Mouse (Mus musculus): ENCODE measurements around the gene Tmem131l.
"Not testable (repeated sequence)": the region's sequence is repeated elsewhere in the genome, so short reads cannot be mapped to it uniquely, and the experiment has no call there.

Gene Tmem131l

GRCm38 (mm10) chr3:83904176-83904958 lies 135.6 kb downstream of the Tmem131l start:
- no peak for DNase-seq

- DNase-seq, result no peak
Observed at GRCm38 (mm10) chr3:83902943-83903342, 137.0 kb downstream of the Tmem131l start.

- DNase-seq, result no peak
Observed at GRCm38 (mm10) chr3:83902459-83902858, 137.5 kb downstream of the Tmem131l start.

- DNase-seq, result no peak
Observed at GRCm38 (mm10) chr3:83900756-83901373, 139.1 kb downstream of the Tmem131l start.

DNA sequence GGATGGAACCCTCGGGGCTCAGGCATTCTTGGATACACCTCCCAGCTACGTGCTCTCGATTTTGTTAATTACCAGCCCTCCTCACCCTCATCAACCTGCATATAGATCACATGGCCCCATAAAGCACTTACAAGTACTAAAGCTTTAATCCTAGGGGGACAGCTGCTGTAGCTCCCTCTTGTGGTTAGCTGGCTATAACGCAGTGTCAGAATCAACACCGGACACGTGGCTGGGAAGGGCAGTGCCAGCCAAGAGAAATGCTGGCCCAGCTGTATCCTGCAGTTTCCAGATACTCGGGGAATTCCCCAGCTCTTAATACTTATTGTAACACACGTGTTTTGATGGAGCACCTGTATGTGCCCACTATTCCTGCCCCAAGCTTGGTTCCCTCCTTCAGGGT lies 140.4 kb downstream of the Tmem131l start:
- peak; percentile 47 for DNase-seq

DNA sequence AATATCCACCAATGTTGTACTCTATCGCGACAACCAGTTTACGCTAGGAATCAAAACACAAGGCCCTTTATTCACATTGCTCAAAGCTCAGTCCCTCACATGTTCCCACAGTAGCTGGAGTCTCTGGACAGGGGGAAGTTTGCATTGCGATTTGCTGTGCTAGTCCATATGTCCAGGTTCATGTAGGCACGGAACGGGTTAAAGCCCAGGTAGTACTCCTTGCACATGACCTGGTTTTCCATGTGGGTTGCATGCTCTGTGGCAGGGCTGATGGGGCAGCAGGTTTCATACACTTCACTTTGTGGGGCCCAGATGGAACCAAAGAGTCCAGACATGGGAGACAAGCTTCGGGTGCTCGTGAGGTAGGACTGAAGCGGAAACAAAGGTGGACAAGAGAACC lies 141.7 kb downstream of the Tmem131l start:
- DNase-seq, result no peak

- no peak for DNase-seq
Observed at GRCm38 (mm10) chr3:83895811-83896210, 144.2 kb downstream of the Tmem131l start.

DNA sequence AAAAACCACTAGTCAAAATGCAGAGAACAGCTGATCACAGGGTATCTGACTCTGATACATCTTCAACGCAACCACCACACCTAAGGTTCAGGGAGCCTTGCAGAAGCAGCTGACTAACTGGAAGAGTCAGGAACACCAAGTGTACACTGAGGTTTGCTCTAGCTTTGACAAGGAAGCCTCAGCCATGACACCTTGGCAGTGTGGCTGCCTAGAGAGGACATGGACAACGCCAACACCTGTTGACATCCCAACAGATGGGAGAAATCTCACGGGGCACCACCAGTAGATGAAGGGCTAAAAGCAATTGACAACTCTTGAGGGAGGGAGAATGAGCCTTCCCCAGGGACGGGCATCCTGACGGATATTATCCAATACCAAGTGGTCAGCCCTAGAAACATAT lies 144.9 kb downstream of the Tmem131l start:
- DNase-seq, result no peak

DNA sequence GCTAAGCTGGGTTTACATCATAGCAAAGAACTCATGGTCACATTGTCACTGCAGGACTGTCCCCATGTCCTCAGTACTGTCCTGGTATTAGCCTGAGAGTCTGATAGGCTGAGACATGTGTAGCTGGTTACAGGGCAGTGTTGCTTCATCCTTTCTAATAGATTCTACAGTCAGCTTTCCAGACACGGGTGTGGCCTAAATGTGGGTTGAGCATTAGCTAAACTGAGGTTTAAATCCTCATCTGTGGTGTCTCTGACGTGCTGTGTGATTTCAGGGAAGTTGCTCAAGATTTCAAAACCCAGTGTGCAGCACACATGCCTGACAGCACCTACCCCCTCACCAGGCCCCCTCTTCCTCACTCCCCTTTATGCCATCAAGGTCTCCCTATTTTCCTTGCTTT lies 154.8 kb downstream of the Tmem131l start:
- DNase-seq, result no peak

DNA sequence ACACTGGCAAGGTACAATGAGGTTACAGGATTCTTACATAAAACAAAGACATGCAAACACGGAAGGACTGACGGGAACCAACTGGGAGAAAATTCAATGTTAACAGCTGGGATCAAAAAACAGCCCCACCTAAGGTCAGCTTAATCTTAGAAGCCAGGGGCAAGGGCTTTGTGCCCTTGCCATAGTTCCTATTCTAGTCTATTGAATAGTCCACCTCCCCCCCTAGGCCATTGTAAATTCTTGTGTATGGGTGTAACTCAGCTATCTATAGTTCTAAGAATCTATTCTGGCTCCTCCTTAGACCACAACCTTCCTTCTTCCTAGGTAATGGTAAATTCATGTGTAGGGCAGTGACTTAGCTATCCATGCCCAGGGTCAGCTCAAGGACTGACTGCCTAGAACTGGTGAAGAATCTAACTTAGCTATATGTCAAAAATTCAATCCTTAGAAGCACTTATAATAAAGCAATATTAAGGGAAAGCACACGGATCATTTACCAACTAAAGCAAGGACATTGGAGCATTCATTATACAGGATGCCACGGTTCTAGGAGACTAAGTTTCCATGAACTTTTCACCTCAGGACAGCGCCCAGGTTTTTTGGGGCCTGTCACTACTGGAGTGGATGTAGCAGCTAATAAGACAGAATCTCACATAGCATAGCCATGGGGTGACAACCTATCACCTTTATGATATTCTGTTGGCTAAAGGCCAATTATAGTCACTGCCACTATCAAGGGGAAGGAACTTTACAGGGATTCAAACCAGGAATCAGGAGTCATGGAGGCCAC lies 160.5 kb downstream of the Tmem131l start:
- not testable (repeated sequence) for DNase-seq

DNA sequence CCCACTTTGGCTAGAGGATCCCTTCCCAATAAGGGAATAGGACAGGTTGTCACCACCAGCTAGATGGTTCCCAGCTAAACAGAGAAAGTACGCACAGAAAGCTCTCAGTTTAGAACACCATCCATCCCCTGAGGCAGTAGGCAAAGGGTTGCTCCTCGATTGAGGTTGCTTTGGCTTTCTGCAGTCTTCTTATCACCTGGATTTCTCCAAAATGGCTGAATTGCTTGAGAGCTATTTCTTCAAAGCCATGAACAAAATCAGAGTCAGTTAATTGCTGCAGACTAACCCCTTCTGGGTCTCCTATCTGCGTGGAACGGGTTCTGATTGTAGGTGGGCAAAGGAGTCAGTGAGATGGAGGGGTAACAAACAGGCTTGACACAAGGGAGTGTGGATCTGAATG lies 161.2 kb downstream of the Tmem131l start:
- DNase-seq, result no peak

GRCm38 (mm10) chr3:83876299-83876698 lies 163.7 kb downstream of the Tmem131l start:
- DNase-seq, result no peak

DNA sequence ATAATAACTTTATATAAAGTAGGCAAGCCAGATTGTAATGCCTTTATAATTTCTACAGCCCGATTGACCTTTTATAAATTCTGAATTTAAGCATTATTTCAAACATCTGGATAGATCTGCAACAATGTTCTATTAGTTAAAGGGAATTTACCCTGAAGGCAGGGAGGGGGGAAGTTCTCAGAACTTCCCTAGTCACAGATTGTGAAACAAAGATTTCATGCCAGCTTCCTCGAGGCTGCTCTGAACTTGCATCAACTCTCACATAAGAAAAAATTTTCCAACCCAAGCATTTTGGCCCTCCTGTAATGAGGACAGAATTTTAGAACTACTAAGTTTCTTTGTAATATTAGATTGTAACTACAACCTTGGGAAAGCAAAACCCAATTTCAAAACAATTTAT lies 164.9 kb downstream of the Tmem131l start:
- DNase-seq, result not testable (repeated sequence)

GRCm38 (mm10) chr3:83872853-83873252 lies 167.1 kb downstream of the Tmem131l start:
- not testable (repeated sequence) for DNase-seq

DNA sequence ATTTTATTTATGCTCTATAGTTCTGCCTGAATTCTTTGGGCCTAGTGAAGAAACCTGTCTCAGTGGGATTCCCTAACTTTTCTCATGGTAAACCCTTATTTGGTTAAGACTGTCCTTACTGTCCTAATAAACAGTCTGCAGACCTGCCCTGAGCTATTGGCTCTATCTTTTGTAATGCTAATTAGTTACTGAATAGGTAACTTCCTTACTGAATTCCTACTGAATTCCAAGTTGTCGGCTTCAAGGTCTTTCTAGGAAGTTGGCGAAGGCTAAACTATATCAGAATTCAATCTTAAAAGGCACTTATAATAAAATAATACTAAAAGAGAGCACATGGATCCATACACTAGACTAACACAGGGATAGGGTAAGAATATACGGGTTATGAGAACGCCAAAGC lies 168.0 kb downstream of the Tmem131l start:
- DNase-seq, result not testable (repeated sequence)

GRCm38 (mm10) chr3:83871559-83871958 lies 168.4 kb downstream of the Tmem131l start:
- not testable (repeated sequence) for DNase-seq

DNA sequence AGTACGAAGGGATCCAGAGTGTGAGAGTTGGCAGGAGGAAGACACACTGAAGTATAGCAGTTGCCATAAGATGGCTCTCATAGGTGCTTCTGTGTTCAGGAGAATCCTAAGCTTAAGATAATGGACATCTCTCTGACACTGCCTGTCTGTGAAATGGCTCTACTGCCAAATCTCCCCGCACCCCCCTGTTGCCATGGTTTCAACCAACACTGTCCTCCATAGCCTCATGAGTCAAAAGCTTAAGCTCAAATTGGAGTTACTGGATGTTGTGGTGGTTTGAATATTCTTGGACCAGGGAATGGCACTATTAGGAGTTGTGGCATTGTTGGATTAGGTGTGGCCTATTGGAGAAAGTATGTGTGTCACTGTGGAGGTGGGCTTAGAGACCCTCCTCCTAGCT lies 170.2 kb downstream of the Tmem131l start:
- no peak for DNase-seq

GRCm38 (mm10) chr3:83867026-83867425 lies 172.9 kb downstream of the Tmem131l start:
- not testable (repeated sequence) for DNase-seq

DNA sequence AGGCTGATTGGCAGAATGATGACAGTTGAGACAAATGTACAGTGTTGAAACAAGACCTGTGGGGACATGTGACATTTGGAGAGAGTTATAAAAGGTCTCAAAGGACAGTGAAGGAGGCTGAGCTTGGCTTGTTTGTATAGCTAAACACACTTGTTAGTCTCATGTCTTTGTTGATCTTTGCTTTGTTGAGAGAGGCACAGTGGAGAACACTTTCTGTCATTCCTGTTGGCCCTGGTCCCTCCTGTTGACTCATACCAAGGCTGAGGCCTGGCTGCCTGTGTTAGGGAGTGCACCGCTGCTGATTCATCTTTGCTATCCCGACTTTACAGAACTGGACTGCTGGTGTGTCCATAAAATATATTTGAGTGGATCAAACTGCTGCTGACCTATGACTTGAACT lies 174.8 kb downstream of the Tmem131l start:
- DNase-seq, result no peak

DNA sequence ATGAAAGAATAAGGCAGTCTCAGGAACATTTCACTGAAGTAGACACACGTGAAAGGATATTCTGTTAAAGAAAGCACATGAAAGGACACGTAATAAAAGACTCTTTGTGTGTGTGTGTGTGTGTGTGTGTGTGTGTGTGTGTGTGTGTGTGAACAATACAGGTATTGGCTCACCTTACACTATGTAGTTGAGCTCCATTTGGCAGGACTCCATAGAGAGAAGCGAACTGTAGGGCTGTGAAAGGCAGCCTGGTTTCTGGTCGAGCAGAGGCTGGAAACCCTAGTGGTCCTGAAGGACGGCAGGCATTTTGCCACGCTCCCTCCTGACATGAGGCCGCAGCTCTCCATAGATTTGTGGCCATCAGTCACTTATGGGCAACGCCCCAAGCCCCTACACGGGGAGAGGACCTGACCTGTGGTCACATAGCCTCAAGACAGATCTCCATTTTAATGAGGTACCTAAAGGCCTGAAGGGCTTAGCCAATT lies 175.9 kb downstream of the Tmem131l start:
- no peak for DNase-seq

GRCm38 (mm10) chr3:83862956-83863355 lies 177.0 kb downstream of the Tmem131l start:
- peak; percentile 35 for DNase-seq

- DNase-seq, result no peak
Observed at GRCm38 (mm10) chr3:83859595-83859994, 180.4 kb downstream of the Tmem131l start.

DNA sequence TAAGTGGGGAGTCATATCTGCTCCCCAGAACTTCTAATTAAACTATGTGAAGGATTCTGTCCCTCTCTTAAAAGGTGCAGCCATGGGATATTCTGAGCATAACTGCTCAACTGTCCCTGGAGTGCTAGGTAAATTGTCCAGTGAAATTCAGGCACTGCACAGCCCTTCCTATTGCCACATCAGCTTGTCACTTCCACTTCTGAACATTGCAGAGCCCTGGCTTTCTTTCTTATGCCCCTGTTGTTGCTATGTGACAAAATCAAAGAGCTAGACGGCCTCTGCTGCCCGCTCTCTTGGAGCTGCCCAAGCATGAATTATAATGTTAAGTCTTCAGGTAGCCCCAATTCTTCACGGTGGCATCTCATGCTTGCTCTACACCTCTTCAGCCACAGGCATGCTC lies 180.9 kb downstream of the Tmem131l start:
- DNase-seq, result no peak

DNA sequence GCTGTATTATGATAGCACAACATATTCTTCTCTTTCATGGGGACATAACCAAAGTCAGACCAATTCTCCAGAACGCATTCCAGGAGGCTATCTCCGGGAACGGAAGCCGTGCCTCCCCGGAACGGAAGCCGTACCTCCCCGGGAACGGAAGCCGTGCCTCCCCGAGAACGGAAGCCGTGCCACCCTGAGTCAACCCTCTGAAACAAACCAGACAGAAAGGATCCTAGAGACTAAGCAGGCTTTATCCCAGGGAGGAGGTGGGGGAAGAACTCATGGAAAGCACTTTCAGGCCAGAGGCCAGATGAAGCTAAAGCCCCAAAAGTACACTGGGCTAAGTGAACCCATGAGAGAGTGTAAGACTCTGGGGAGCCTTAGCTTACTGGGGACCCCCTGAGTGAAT lies 182.4 kb downstream of the Tmem131l start:
- DNase-seq, result no peak
